Mouse (Mus musculus) retina, postnatal 7 days (tissue): Measurements from ENCODE around the gene Zfp536.
A peak's percentile ranks its signal among the peaks of the same experiment; 100 is the strongest.

Experiments
- DNase-seq: peaks from one replicate; pipeline ENCODE4 v3.0.0-alpha.2; 2012; ENCODE audit warnings: low read depth, low spot score

Gene Zfp536

DNA sequence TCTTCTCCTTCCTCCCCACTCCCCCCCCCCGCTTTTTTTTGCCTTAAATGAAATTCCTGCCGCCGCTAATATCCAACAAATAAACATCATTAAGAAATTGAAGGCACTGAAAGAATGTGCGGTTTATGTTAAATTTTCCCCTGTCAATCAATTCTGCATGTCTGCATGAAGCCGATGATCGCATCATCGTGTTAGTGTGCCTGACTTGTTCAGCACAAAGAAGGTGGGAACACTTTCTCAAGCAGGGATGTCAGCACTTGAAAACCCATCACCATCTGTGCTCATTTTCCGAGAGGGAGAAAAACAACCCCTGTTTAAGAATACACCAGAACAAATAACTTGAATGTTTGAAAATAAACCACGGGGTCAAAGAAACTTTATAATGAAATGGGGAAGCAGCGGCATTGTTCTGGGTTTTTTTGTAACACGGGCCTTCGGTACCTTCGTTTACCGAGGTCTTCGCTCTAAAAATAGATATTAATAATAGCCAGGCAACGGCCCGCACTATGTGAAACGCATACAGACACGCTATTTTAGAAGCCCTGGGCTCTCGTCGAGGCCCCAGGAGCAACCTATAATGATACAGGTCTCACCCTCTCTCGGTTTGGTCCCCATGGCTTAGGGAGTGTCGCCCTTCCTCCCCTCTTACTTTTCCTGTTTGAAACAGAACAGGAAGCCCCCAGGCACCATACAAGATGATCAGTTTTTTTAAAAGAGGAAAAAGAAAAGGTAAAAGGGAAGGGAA is 83.7 kb downstream of the Zfp536 start:
- peak; percentile 41 for DNase-seq

DNA sequence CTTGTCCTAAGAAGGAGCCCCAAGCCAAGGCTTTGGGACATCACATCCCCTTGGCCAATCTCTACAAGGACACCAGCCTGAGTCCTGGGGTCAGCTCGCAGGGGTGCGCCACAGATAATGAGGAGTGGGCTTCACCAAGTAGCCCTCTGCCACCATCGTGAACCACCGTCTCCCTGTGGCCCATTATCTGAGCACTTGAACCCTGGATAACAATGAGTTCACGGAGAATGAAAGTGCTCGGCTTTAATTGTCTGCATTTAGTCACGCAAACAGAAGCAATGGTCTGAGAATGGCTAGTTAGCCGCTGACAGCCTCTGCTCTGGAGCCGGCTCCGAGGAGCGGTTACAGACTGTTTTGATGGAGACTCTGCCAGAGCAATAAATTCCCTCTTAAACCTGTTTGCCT is 84.3 kb downstream of the Zfp536 start:
- DNase-seq, result no peak

DNA sequence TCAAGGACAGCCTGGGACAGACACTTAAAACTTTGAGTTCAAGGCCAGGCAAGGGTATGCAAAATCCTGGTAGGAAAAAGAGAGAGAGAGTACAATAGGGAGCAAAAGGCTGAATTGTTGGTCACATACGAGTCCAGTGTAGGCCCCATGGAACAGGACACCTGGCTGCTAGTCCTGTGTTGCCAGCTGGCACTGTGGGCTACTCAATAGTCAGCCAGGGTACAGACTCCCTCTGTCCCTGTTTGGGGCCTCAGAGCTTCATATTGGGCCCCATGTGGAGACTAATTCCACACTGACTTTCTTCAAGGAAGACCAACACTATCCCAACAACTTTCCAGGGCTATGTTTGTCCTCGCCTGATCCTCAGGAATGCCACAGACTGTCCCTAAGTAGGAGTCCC is 87.1 kb downstream of the Zfp536 start:
- DNase-seq, result no peak

DNA sequence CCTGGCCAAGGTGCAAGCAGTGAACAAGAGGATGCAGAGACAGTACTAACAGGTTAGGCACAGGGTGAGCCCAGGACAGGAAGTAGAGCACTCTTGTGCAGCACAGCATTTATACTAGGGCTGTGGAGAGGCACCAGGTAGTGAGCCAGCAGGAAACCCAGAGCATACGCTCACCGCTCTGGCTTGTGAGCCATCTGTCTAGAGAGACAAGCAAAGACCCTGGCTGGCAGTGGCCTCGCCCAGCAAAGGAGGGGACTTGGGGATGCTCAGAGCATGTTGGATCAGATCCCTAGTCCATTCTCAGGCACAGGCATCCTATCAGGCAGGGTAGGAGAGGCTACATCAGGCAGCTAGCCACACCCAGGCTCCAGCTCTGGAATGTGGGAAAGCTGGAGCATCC is 88.2 kb downstream of the Zfp536 start:
- DNase-seq, result no peak

DNA sequence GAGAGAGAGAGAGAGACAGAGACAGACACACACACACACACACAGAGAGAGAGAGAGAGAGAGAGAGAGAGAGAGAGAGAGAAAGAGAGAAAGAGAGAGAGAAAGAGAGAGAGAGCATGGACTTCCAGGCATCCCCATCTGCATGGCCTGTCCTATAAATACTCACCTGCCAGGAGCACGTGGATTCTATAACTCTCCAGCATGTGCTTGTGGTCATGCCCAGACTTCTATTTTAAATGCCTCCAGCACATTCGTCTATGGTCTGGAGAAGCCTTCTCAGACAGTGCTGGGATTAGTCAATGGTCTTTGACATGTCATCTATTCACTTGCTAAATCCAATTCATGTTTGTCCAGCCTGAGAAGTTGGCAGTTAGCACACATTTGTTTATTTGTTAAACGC is 92.1 kb downstream of the Zfp536 start:
- no peak for DNase-seq

DNA sequence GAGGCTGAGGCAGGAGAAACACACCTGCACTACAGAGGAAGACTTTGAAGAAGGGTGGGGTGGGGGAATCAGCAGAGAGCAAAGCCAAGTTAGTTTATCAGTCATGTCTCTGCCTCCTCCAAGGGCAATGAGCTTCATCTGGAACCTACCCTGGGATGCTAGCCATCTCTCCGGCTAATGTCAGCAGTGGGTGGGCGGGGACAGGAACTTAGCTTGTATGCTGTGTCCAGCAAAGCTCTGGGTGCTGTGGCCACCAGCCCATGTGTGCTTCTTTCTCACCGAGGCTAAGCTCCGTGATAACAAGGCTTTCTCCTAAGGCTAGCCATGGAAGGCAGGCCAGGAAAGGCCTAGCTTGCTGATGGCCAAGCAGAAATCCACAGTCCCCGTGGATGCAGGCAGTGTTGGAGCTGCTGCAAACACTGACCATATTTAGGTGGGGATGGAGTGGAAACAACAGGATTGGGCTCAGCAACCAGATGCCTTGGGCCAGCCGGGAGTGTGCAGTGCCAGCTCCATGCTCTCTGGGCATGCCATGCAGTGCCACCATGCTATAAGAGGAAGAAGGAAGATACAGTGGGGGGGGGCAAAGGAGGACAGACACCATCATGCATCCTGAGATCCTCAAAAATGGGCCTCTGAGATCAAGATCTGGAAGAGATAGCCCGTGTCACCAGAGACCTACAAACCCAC is 109.6 kb downstream of the Zfp536 start:
- no peak for DNase-seq

DNA sequence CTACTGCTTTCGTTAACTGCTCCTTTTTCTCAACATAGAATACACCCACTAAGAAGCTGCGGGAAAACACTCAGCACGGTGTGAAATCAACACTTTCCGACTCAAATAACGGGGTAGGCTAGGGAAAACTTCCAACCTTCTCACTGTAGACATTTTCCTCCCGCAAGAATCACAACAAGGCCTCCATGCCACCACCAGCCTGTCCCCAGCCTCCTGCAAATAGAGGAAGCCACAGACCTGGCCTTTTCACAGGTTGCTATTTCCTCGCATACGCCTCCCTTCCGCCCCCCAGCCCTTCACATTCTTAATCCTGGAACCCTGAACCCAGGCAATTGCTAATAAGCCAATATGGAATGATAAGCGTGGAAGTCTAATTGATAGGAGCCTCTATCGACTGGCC is 124.8 kb downstream of the Zfp536 start:
- DNase-seq, result no peak

DNA sequence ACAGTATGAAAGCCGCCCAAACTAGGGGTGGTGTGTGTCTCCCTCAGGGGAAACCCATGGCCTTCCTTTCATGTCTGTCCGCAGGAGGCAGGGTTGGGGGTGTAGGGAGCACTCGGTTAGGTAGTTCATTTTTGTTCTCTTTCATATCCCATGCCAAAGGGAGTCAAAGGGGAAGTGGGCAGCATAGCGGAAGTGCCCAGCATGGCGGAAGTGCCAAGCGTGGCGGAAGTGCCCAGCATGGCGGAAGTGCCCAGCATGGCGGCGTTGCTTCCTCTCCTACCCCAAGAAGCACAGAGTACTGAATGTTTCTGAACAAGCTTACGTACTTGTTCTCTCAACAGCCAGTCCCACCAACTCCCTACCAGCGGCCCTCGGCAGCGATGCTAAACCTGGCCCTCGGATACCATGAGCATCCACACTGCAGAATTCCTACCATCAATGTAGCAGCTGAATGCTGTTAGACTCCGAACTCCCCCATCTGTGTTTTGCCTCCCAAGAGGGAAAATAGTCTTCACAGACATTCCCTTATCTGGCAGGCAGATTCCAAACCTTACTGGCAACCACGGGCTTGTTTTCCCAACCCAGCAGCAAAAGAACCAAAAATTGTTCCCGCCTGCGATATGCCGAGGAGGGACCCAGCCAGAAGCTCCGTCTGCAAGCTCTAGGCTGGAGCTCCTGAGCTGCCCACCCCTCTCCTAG is 125.4 kb downstream of the Zfp536 start:
- no peak for DNase-seq

DNA sequence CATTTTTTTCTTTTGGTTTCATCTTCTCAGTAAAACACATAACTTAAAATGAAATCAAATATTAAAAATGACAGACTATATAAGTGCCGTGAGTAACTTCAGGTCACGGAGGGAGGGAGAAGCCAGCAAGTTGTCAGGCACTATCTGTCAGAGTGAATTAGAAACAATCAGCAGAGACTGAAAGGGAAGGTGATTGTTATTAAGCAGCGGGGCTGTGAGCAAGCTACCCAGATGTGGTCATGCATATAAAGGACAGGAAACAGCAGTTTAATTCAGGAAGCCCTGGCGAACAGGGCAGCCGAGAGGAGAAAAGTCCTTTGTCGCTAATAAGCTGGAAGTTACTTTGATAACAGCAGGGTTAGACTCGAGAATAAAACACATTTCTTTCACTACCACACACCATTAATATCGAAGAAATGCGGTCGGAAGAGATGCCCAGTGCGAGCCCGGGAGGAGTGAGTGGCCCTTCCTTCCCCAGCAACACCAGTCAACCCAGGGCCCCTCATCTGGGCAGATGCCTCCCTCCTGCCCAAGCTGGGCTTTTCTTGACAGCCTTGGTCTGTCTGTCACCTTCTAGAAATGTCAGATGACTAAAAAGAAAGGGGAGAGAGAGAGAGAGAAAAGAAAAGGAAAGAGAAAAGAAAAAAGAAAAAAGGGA is 133.6 kb downstream of the Zfp536 start:
- DNase-seq, result no peak

DNA sequence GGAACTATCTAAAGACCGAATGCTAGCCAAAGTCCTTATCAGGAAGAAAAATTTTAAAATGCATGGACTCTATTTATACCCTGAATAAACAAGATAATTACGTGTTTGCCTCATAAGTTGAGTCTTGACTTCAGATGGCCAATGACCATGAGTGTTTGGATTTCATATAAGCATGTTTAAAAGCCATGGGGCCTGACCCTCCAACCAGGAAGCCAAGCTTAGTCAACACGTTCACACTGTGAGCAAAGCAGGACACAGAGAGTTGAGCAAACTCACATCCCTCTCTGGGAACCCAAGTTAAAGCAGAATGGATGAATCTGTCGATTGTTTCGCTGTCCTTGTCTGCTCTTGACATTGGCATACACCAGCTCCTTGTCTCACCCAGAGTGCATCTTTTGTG is 138.6 kb downstream of the Zfp536 start:
- DNase-seq, result no peak

DNA sequence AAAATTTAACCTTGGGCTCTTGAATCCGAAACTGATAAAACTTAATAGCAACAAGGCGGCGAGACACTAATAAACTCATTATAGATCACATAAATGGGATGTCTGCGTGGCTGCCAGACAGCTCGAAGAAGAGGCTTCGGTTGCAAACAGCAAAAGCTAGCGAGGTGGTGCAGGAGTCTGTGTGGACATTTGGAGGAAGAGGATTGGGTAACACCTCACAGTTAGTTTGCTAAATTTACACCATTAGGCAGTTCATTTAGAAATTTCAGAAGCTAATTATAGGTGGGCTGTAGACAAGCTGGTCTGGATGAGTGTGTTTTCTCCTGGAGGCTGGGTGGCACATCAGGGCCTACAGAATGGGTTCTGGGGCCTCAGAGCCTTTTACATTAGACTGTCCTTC is 143.0 kb downstream of the Zfp536 start:
- no peak for DNase-seq

DNA sequence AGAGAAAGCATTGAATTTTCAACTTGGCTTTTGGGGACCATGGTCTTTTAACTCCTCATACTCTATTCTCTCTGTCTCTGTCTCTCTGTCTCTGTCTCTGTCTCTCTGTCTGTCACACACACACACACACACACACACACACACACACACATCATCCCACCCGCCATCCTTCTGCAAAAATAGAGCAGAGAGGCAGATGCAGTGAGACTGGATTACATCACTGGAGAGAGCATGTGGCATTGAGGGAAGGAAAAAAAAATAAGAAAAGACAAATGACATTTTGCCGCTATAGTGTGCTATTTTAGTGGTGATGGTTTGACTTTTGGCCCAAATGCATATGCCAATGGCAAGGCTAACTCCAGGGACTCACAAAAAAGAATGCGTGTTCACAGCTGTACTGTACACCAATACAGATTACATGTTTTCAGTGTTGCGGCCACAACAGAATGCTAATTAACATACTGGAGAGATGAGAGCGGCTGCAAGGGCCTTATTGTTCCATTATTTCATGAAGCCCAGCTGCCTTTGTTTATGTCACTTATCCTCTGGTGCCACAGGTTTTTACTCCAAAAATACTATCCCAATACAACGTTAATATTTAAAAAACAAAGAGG is 145.4 kb downstream of the Zfp536 start:
- no peak for DNase-seq

DNA sequence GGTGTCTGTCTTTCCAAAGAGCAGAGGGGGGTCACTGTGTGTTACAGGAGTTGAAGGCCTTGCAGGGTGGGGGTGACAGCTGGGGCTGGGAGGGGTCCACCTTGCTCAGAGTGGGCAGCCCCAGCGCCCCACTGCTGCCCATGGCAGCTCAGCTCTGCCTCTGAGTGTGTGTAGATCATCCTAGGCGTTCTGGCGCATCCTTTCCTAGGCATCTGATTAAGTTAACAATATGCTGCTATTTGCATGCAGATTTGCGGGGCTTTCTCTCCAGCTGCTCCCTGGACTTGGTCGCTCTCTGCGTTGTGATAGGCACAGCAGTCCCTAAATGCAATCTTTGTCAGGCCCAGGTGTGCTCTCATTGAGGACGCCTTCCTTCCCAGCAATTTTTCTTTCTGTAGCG is 147.7 kb downstream of the Zfp536 start:
- no peak for DNase-seq

DNA sequence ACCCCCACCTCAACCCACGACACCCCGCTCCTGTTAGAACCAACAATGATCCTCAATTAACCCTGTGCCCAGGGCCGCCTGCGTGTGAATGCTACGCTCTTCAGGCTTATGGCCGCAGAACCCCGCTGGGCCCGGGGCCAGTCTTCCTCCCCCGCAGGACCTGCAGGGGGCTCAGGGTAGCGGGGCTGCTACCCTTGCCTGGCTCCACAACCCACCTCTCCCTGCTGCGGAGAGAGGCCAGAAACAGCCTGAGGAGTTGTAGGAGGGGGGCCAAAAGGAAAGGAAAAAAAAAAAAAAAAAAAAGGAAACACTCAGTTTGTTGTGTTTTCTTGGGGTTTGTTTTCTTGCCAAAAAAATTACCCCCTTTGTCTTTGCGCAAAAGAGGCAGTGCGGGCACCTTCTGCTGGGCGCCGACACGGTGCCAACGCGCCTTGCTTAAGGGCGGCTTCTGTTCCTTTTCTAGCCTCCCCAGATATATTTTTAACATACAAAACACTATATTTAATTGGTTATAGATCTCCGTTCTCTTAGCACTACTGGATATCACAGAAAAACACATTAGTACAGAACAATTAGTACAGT is 148.6 kb downstream of the Zfp536 start:
- DNase-seq, result peak; percentile 30

DNA sequence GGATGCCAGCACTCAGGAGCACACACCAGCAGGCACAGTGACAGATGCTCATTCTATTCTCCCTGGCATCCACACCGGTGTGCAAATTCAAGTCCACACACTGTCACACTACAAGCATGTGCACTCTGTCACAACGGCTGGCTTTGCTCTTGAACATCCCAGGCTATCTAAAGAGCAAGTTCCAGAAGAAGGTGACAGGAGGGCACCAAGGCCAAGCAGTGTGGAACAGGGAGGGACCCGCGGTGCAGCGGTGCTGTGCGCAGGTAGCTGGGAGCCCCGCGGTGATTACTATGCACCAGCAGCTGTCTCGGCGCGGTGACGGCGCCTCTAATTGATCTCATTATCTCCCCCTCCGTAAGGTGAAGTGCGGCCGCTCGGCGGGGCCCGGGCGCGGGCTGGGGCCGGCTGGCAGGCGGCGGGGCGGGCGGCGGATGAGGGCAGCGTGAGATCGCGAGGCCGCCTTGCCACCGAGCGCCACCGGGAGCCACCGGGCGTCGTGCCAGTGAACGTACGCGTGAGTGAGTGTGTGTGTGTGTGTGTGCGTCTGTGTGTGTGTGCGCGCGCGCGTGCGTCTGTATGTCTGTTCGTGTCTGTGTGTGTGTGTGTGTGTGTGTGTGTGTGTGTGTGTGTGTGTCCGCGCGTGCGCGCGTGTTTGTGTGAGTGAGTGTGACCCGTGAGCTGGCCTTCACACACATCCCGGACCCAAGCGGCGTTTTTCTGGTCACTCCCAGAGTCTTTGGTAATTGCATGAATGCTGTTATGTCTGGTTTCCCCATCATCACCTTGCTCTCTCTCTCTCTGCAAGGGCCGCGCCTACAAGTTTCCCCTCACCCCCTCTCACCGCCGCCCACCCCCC is 149.3 kb downstream of the Zfp536 start:
- DNase-seq, result peak; percentile 75

DNA sequence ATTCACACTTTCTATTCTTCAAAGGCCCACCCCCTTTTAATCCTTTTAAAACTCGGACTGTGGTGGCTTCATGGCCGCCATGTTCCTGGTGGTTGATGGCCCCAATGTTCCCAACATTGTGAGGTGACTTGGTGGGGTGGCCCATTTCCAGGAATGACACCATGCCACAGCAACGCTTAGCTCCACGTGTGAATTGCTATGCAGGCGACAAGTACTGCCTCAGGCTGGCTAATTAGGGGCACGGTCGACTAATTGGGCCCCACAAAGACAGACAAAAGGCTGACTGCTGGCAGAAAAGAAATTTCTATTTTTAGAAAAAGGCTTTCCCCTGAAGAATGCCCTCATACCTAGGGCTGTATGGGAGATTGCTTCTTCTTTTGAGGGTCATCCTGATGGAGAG is 154.2 kb downstream of the Zfp536 start:
- DNase-seq, result no peak

DNA sequence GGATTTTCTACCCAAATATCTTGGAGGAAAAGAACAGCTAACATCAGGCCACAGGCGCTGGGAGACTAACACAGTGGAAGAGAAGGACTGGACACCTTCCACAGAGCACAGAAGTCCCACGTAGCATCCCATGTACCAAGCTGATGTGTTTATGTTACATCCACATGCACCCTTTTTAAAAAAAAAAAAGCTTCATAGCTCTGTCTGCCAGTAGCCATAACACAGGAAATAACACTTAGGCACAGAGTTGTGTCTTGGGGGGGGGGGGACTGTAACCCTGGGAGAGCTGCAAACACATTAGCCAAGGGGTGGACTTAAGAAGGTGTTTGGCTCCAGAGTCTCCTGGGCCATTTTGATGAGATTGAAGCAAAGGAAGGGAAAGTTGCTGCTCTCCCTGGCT is 155.6 kb downstream of the Zfp536 start:
- no peak for DNase-seq

DNA sequence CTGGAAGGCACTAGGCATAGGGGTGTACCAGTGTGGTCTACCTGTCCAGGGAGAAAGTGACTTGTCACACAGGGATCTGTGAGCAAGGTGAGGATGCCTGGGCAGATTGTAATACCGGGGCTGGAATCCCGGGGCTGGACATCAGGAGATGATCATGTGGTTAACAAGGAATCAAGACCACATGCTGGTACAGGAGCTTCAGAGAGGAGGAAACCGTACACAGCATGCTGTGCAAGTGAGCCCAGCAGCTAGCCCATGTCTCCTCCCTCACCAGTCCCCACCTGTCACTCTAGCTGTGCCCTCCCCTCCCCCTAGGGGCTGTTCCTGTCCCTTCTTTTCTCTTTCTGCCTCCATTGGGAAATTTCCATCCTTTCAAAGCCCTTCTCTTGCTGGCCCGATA is 157.5 kb downstream of the Zfp536 start:
- no peak for DNase-seq

DNA sequence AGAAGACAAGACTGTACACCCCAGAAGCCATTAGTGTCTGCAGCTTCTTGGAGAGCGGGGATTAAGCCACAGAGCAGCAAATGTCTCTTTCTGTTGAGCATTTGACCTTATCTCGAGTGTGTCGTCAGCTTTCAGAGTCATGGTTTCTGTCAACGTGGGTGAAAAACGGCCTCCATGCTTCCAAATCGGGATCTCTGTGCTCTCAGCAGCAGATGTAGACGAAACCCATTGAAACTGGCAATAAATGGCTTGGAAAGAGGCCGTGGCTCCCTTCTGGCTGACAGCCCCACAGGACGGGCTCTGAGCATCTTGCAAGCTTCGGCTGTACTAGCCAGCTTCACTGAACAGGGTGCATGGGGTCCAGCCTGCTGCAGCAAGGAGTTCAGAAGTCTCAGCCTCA is 159.1 kb downstream of the Zfp536 start:
- DNase-seq, result no peak

DNA sequence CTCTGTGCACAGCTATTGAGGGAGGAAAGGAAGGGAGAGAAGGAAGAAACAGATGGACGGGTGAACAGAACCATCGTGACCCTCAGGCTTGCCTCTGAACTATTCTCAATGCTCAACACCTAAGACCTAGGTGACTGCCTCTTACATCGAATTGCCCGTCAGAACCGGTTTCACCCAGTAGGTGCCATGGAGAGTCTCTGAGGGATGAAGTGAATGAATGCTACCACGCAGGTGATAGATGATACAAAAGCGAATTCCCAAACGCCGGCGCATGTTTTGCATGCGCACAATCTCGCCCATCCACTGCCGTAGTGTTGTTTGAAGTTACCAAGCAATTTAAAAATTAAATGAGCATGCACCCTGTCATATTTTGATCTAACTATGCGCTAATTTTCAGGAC is 164.9 kb downstream of the Zfp536 start:
- DNase-seq, result no peak

DNA sequence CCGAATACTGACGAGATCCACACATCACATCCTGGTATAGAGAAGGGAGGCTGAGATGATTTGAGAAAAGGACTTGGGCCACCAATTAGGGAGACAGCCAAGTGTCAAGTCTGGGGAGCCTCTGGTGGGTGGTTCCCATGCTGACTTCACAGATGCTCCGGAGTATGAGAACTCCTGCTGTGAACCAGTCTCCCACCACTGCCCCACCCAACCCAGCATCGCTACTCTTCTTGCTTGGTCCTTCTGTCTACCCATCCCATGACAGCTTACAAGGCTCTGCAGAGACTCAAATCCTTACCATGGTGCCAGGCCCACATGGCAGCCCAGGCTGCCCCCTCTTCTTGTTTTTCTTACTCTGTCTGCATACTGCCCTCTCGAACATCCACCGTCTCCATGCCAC is 165.5 kb downstream of the Zfp536 start:
- no peak for DNase-seq
